Mouse (Mus musculus) heart, adult 18-20 months (tissue): ENCODE measurements around the gene Gabrr2. TPM values are rescaled to one million over a fixed set of nuclear protein-coding genes. Genes with fewer than 3 reads are reported as not detected.
A peak's percentile ranks its signal among the peaks of the same experiment; 100 is the strongest.

Experiments used
- DNase-seq, 2 experiments: peaks; one replicate each; pipeline ENCODE4 v3.0.0; 2021 to 2022; ENCODE audit warnings: mixed read lengths in 1 of 2
- long read RNA-seq, 2 experiments: library from polyadenylated mRNA; stranded (forward); transcript quantifications; one replicate each; pipeline ENCODE4 v2.0.0; 2021
- total RNA-seq, 2 experiments: library from RNA; stranded (reverse); gene quantifications; 2 replicates each; pipeline ENCODE4 v1.2.3; 2021

Gabrr2 gene
- 1 to 10 TPM; 1.5 to 1.6 TPM for total RNA-seq
- long read RNA-seq, experiment 1, partial matches to known transcripts, result 0 of 2 reads
- long read RNA-seq, experiment 1, other reads (novel, unspliced or antisense), result 2 of 2 reads
- long read RNA-seq, experiment 2, result 0 reads

DNA sequence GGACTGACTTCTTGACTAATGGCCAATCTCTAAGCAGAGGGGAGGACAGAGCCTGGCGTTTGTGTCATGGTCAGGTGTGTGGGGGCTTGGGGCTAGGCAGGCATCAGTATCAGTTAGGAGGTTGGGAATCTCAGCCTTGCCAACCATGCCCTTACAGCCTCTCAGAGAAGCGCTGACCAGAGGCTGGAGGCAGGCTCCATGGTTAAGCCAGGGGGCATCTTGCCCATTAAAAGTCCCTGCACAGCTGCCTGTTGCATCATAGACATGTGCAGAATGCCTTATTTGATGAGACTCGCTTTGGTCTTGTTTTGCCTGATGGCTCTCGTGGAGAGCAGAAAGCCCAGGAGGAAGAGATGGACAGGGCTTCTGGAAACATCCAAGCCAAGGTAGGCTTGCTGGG lies at the start of gene Gabrr2:
Gene Gabrr2 (plus strand): TSS at position 19 of the 400 bp plus-strand sequence.
- DNase-seq, result peak; percentile 18 to 33

DNA sequence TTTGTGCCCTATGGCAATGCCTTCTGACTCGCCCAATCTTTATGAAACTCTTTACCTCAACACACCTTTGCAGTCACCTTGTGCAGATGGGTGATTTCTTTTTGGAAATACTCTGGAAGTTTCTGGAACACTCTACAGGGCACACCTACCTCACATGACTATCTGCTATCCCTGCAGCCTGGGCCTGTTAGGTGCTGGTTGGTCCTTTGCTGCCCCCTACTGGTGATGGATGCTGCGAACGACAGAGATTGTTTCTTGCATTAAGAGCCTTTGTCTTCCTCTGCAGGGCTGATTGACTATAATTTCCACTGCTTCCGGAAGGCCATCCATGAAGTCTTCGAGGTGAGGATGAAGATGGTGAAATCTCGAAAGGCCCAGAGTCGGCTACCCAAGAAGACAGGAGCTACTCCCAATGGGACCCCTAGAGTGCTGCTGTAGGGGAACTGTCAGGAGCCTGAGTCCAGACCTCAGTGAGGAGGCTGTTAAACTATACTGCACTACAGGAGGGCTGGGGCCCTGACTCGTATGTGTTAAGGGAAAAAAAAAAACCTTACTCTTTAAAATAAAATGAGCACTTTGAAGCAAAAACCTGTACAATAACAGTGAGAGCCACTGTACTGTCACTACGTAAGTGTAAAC lies 44.3 kb upstream of the Gabrr2 start:
- DNase-seq, result peak; percentile 82 to 94

DNA sequence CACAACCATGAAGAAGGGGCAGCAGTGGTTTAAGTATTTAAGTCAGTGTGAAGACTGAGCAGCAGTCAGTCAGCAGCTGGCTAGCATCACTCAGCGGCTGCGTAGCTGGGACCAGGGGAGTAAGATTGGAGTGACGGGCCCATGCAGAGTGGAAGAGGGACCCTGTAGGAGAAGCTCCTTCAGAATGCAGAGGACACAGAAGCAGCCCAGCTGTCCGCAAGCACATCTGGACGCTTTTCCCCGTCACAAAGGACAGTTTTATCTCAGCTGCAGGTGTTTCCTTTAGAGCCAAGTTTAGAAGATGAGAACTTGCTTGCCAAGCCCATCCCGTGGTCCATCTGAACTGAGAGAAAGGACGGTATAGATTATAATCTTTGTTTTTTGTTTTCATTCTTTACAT lies 38.4 kb upstream of the Gabrr2 start:
- no peak for DNase-seq

DNA sequence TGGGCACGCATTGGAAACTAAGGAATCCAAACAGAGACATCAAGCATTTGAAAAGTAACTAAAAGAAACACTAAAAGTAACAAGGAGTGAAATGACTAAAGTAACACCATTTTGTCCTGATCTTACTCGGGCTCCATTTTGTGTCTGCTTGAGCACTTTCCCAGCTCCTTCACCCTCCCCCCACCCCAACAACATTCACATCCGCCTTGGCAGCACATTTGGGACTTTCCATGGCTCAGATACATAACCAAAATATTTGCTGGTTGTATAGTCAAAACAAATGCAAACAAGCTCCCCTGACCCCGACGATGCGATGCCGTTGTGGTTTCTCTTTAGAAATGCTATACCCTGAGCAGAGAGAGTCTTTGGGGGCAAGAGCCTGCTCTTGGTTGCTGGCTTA lies 33.7 kb upstream of the Gabrr2 start:
- DNase-seq, result no peak

DNA sequence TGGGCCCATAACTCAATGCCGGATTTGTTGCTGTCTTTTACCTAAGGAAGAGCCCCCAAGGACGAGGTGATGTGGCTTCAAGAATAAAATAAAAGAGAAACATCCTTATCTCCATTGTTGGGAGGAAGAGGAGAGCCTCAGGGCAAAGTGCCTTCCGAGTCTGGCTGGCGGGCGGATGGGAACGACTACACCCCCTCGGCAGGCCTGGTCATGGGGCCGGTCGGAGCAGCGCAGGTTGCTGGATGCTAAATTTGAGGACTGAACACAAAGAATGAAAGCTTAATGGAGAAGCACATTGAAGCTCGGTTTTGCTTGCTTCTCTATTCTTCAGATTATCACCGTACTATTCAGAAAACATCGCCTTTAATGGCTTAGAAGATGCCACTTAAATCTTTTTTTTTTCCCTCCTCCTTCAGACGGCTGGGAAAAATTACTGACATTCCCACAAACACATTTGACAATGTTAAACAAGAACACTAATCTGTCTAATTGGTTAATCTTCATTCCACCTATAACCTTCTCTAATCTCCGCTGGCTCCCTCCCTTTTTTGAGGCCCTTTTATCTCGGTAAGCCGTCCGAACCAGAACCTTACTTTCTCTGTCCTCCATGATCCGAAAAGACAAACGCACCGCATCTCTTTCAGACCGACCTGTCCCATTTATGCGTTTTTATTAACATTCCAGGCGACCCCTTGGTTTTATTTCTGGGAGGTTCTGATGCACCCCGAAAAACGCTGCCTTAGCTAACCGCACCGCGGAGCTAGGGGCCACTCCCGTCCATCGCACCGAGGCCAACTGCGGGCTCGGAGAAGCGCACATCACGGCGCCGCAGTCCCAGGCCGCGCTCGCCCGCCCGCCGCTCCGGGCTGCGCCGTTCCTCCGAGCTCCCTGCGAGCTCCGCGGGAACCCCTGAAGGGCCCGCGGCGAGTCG lies 32.3 kb upstream of the Gabrr2 start:
- DNase-seq, result peak; percentile 11 to 66

DNA sequence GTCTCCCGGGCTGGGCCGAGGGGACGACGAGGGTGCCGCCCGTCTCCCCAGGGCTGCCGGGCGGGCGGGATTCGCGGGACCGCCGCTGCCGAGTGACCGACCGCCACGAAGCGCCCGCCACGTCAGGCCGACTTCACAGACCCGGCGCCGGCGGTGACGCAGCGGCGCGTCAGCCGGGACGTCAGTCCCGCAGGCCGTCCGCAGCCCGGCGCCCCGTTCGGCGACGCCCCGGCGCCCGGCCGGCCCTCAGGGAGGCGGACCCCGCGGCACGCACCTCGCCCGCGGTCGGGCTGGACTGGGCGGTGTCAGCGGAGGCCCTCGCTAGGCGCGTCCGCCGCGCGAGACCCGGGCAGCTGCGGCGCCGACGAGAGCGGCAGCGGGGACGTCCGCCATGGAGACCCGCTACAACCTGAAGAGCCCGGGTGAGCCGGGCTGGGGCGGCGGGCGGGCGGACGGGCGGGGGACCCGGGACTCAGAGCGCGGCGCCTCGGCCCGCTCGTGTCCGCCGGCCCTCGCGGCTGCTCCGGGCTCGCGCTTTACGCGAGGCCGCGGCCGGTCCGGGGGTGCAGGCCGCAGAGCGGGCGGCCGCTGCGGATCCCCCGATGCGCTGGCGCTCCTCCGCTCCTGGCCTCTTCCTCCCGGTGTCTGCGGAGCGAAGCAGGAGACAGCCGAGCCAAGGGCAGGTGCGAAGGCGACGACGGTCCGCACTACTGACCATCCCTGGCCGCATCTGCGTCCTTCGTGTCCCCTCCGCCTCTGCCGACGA lies 31.4 kb upstream of the Gabrr2 start, which contains the start of gene Ube2j1:
Gene Ube2j1 (plus strand): TSS at position 222 of the 766 bp plus-strand sequence.
- peak; percentile 87 to 95 for DNase-seq

DNA sequence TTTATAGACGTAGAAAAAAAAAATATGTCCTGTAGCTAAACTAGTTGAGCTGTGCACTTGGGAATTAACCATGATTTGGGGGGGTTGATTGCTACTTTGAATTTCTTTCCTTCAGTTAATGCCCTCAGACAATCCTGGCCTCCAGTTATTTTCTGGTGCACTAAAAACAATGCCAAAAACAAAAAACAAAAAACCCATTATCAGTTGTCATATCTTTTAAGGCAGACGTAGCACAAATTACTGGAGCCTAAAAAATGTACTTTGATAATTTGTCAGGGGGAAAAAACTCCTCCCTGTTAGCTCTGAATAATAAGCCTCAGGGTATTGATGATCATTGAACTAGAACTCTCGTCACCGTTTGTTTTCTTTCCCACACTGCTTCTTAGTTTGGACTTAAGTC lies 30.8 kb upstream of the Gabrr2 start:
- DNase-seq, result no peak

DNA sequence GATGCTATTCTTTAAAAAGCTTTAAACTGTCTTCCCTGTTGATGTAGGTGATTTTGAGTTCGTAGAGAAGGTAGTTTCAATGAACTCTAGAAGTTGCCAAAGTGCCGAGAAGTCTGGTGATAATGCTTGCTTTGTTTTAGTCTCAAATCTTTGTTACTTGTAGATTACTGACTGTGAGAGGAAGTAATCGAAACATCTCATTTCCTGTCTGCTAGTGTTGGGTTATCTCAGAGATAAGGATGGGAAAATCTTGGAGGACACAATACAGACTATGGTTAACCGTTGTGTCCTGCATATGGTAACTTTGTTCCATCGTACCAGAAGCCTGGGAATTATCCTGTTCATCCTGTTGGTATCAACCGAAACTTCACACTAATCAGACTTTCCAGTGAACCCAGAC lies 29.3 kb upstream of the Gabrr2 start:
- DNase-seq, result no peak

DNA sequence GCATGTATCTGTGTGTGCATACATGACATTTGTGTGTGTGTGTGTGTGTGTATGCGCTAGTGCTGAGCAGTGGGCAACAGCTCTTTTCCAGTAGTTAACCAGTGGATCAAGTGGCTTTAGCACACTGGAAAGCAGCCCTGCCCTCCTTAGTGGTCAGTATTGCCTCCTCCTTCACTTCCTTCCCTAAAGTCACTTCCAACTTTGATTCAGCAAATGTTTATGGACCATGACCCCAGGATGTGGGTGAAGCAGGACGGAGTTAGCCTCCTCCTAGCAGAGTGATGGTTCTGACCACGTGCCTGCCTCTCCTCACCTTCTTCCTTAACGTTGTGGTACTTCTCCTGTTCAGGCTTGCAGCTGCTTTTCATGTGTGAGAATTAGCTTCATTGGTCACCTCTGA lies 23.0 kb upstream of the Gabrr2 start:
- DNase-seq, result no peak

DNA sequence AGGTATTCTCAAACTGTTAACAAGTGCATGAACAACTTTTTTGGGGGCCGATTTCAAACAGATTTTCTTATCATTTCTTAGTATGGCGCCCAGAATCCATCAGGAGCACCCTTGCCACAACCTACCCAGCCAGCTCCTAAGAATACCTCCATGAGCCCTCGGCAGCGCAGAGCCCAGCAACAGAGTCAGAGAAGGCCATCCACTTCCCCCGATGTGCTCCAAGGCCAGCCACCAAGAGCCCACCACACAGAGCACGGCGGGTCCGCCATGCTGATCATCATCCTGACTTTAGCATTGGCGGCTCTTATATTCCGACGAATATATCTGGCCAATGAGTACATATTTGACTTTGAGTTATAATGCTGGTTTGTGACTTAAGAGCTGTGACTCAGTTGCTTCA lies 13.2 kb upstream of the Gabrr2 start:
- no peak for DNase-seq

DNA sequence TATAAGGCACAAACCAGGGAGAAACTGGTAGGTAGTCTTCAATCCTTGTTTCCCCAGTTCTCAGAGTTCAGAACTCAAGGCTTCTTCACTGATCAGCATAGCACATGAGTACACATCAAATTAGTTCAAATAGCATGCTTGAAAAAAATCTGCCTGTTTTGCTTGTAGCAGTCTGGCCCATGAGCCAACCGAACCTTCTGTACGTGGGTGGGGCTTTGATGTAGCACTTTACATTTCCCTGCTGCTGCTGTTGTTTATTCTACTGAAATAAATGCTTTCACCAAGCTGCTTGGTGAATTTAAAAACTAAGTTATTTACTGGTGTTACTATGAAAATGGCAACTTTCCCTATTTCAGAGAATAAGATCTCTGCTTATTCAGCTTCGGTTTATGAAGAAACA lies 10.7 kb upstream of the Gabrr2 start:
- DNase-seq, result no peak

DNA sequence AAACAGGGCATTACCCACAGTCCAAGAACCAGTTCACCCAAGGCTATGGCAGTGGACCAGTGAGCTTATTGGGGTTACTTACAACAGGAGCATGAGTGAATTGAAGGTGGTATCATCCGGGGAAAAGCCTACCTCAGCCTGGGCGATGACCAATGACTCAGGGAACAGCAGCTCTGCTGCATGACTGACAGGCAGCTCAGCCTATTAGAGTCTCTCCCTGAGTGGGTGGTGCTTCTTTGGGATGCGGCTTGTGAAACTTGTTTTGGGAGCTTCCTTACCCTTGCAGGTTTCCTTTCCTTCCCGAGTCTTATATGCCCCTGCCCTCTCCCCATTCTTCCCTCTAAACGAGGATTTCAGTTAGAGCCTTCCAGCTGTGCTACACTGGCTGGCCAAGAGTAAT lies 10.1 kb upstream of the Gabrr2 start:
- DNase-seq, result no peak

DNA sequence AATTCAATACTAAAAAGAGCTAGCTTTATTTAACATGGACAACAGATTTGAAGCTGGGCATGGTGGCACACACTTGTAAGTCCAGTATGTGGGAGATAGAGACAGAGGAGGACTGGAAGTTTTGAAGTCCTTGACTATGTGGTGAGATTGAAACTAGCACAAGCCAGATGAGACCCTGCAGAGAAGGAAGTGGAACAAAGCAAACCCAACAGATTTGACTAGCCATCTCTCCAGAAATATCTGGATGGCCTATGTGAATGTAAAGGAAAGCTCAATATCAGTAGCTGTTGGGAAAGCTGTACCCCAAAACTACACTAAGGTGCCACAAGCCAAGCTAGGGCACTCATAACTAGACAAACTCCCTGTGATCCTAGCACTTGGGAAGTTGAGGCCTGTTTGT lies 8.4 kb upstream of the Gabrr2 start:
- DNase-seq, result no peak

DNA sequence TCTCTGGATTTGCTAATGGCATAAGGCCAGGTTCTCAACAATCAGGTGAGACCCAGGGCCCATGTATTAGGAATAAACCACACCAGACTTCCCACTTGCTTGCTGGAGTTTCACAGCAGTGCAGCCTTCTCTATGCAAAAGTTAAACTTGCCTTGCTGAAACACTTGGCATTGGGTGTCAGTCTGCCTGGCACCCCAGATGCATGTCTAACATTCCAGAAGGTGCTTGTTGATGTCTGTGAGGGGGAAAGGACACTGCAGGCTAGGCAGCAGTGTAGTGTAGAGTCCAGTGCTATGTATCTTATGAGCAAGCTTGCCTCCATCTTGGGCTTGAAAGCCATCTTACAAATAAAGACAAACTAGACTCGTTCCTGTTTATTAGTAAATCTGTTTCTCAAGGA lies 6.5 kb upstream of the Gabrr2 start:
- peak in 1 of 2 experiments; percentile 46 for DNase-seq

DNA sequence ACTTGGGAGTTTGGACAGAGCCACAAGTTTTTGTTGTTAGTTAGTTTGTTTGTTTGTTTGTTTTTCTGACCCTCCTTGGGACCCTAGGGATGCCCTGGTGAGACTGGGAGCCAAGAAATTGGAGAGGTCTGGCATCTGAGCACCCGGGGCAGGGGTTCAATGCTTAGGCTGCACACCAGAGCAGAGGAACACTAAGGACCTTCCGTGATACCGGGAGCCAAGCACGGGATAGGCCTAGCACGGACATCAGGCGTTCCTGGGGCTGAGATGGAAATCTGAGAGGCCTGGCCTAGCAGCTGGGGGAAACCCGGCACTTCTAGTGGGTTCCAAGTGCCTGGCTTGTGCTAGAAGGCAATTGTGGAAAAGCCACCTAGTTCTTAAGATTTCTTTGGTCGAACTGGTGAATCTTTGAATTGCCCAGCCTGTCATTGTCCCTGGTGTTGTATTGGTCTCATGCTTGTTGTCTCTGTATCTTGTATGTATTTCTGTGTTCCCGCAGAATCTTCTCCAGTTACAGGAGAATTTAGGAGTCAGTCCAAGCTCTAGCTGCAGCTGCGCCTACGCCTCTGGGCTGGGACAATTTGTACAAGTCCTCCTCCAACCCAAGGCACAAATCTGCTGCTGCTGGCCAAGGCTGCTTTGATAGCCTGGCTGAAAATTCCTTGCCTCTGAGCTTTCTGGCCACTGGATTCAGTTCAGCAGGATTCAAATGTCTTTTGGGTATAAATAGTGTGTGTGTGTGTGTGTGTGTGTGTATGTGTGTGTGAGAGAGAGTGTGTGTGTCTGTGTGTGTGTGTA lies 4.7 kb upstream of the Gabrr2 start:
- peak; percentile 83 to 91 for DNase-seq

DNA sequence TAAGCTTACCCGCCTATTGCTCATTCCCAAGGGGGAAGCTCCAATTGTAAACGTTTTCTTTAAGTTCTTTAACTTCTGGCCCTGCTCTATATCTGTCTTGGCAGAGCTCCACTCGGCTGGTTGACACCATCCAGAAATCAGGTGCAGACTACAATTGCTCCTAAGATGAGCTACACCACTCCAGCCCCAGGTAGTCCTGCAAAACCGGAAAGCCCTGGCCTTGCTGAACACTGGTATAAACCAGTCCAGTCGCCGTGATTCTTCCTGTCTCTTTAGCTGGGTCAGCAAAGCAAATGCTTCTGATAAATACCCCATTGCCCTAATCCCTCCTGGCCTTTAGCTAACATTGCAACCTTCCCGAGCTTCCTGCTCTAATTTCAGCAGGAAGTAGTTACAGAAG lies 1.6 kb upstream of the Gabrr2 start:
- DNase-seq, result no peak

DNA sequence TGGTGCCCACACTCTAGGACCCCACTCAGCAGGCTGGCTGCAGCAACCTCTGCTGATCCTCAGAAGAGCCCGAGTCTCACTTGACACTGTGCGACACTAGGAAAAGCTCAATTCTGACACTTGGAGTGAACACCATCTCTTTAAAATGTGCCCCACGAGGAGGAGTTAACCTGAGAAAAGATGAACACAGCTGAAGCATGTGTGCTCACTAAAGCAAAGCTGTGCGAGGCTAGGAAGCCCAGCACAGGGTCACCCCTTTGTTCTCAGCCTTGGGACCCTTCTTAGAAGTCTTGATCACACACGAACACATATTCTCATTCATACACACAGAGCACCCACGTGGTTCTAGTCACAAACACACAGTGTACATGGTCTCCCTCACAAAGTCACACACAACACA lies 2.2 kb downstream of the Gabrr2 start:
- no peak for DNase-seq

DNA sequence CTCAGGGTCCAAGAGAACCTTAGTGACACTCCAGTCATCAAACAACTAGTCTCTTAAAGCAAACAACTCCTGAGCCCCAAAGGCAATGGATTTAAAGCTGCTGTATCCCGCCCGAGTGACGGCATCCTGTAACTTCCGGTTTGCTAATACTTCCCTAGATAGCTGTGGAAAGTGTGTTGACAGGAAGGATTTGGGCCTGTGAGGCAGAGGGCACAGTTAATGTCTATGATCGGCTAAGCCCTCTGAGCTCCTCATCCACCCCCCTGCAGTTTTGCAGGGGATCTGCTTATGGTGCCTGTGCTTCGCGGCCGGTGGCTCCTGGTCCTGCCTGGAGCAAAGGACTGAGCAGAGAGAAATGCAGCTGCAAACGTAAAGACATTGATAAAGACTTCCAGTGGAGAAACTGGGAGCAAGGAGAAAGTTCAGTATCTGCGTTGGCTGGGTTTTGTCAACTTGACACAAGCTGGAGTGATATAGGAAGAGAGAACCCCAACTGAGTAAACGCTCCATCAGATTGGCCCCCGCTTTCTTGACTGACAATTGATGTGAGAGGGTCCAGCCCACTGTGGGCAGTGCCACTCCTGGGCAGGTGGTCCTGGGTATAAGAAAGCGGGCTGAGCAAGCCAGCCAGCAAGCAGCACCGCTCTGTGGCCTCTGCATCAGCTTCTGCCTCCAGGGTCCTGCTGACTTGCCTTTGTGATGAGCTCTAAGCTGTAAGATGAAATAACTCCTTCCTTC lies 3.6 kb downstream of the Gabrr2 start:
- DNase-seq, result no peak

DNA sequence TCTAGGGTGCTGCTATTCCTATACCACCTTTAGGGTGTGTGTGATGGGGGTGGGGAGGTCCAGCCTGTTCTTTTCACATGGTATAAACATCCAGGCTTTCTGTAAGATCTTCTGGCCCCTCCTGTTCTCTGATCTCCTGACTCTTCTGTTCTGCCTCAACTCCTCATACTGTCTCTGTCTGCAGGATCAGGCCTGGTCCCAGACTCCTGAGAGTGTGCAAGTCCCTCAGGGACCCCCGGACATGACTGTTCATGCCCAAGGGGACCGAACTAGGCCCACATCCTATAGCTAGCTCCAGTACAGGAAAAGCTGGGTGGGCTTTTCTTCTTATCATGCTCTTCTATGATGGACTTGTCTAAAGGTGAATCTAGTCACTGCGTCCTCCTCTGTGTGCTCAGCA lies 4.5 kb downstream of the Gabrr2 start:
- DNase-seq, result no peak

DNA sequence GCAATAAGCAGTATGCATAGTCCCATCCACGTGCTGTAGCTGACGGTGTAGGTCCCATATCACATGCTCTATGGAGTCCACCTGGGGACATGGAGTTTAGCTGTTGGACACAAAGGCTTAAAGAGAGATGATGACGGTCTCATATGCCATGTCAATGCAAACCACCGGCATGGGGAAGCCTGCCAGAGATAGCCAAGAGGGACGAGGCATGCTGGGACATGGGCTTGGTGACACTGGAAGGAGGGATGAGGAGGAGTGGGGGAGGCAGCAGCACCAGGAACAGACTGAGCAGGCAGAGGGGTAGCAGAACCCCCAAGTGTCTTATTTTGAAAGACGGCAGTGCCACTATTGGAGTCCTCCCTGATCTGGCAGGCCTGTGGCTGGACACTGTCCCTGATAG lies 5.0 kb downstream of the Gabrr2 start:
- no peak for DNase-seq

DNA sequence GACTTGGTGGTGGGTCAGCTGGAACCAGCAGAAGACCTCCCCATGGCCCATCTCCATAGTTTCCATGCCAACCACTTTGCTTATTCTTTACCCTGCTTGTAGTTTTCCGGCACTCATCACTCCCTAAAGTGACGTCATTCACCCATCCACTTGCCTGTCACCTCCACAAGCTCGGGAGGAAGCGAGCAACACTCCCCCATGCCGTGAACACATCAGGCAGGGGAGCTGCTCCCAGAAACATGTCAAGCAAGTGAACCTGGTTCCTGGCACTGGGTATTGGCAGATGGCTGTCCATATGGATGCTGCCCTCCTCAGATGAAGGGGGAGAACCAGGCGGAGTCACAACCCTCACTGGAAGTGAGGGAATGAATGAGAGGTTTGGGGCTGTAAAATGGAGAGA lies 6.1 kb downstream of the Gabrr2 start:
- no peak for DNase-seq
